Mouse (Mus musculus) A20 (cell line): ENCODE measurements around the gene Qdpr.
A peak's percentile ranks its signal among the peaks of the same experiment; 100 is the strongest.
"Not testable (repeated sequence)": the region's sequence is repeated elsewhere in the genome, so short reads cannot be mapped to it uniquely, and the experiment has no call there.

Experiments
- DNase-seq: peaks from one replicate; pipeline ENCODE4 v3.0.0-alpha.2; 2011; ENCODE audit warnings: low read depth, low spot score

The Qdpr gene

DNA sequence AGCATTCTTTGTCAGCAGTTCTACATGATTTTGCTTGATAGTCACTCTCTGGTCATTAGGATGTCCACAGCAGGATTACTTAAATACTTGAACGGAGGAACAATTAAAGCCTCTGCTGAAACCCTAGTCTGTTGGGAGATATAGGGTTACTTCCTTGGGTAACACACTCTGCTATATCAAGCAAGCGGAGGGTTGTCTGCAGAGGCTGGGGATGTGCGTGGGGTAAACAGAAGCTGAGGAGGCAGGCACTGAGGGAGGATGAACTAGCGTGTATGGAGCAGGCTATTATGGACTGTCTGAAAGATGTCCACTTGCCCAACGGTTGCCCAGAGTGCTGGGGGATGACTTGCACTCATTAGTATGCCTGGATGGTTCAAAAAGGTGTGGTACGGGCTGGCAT lies 3.4 kb upstream of the Qdpr start, which contains the start of gene Clrn2:
Clrn2 (plus strand) TSS at position 301 of the 400 bp plus-strand sequence.
- no peak for DNase-seq

DNA sequence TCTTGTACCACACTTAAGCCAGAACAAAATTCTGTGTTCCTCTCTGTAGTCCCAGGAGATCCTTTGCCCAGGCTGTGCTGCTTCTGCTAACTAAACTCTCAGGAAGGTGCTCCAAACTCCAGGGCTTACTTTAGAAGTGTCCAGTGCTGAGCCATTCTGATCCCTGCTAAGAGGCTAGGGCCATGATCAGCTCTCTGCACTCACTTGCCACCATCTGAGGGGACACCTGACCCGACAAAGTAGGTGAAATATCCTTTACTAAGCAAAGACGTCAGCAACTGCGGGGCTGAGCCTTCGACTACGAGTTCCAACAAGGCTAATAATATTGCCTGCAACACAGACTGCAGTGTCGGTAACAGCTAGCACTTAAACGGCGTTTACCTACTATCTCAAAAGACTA lies 830 bp downstream of the Qdpr start:
- no peak for DNase-seq

DNA sequence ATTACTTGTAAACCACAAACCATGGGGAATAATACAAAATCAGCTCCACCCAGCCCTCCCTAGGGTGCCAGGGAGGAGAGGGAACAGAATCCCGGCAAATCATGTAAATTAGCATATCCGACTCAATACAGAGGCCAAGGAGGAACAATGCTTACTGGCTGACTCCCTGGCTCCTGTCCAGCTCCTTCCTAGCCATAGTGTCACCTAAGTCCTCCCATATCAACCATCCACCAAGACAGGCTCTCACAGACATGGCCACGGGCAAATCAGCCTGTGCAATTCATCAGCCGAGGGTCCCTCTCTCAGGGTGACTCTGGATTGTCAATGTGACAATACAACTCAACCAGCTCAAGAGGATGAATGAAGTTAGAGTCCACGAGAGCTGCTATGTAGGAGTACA lies 1.4 kb downstream of the Qdpr start:
- DNase-seq: no peak

DNA sequence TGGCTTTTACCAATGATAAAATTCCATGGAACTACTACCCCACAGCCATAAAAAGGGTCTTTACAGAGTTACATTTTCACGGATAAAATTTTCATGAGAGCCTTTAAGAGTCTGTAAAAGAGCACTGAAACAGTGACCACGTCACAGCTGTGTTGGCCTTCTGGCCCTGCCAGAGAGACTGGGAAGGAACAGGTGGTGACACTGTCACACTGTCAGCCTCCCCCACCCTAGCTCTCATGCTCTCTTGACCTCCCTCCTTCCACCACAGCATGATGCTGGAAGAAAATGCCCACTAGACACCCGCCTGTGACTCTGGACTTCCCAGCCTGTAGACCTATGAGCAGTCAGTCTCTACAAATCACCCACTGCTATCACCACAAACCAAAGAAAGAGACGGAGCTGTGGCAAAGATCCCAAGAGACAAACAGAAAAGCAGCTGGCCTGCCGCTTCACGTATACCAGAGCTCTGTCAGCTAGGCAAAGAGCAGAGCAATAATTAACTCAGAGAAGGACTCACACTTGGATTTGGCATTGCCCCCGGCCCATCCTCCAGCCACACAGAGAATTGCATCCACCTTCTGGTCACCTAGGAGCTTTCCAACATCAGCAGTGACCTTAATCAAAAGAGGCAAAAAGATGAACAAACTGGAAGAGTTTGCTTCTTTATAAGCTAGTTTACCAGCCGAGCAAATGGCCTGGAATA lies 5.8 kb downstream of the Qdpr start:
- DNase-seq: no peak

GRCm38 (mm10) chr5:45441745-45442144 lies 8.3 kb downstream of the Qdpr start:
- DNase-seq: no peak

- DNase-seq: no peak
Measured at GRCm38 (mm10) chr5:45441124-45441523, 8.9 kb downstream of the Qdpr start.

DNA sequence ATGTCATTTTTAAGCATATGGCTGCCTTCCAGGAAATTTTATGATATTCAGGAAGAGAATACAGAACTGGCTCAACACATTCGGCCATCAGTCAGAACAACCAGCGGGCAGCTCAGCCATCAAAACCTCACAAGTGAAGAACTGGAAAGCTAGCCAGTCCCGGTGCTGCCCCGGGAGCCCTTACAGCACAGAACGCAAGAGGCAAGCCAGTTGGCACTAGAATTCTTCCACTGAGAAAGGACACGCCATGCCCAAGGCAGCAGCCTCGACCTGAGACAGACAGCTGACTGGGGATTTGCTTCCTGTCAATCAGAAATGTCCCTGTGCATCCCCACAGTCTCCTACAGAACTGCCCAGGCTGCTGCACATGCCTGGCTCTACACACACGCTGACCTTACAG lies 11.7 kb downstream of the Qdpr start:
- no peak for DNase-seq

- DNase-seq: no peak
Measured at GRCm38 (mm10) chr5:45437826-45438225, 12.2 kb downstream of the Qdpr start.

GRCm38 (mm10) chr5:45435967-45436950 lies 13.8 kb downstream of the Qdpr start:
- no peak for DNase-seq

DNA sequence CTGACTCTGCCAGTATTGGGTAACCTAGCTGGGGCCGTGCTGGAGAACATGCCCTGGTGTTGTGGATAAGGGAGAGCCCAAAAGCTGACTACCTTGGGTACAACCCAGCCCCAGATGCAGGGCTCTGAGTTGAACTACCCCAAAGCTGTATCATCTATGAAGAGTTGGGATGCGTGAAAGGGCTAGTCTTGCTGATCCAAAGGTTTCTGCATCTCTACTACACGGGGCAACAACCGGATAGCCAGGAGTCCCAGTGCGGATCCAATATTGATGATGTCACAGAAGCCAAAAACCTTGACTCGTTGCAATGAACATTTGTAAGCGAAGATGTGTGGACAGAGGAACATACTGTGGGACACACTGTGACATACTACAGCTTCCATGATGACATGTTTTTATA lies 22.1 kb downstream of the Qdpr start:
- no peak for DNase-seq

DNA sequence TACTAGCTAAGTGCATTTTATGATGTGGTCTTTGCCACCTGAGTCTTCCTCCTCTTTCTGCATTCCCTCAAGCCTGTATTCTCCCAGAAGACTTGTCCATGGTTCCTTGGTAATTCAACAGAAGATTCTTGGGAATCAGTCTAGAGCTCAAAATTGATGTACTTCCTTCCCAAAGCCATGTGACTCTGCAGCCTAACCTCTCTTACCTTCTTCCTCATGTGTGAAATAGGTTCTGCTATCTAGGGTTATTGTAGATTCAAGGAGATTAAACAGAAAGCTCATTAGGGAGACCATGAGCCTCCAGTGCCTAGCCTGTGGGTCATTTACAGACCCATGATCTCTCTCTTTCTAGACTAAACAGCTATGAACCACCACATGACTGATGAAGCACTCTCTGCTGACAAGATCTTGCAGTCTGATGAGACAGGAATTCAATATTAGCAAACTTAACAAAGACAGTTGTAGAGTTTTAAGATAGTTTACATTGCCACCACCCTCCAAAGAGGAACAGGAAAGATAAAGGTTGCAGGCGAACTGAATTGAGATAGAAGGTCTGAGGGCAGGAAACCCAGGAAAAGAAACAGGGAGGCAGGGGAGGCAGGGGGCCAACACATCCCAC lies 23.5 kb downstream of the Qdpr start:
- no peak for DNase-seq

- DNase-seq: not testable (repeated sequence)
Measured at GRCm38 (mm10) chr5:45425771-45426170, 24.3 kb downstream of the Qdpr start.

GRCm38 (mm10) chr5:45424021-45424886 lies 25.8 kb downstream of the Qdpr start:
- peak; percentile 50 for DNase-seq

DNA sequence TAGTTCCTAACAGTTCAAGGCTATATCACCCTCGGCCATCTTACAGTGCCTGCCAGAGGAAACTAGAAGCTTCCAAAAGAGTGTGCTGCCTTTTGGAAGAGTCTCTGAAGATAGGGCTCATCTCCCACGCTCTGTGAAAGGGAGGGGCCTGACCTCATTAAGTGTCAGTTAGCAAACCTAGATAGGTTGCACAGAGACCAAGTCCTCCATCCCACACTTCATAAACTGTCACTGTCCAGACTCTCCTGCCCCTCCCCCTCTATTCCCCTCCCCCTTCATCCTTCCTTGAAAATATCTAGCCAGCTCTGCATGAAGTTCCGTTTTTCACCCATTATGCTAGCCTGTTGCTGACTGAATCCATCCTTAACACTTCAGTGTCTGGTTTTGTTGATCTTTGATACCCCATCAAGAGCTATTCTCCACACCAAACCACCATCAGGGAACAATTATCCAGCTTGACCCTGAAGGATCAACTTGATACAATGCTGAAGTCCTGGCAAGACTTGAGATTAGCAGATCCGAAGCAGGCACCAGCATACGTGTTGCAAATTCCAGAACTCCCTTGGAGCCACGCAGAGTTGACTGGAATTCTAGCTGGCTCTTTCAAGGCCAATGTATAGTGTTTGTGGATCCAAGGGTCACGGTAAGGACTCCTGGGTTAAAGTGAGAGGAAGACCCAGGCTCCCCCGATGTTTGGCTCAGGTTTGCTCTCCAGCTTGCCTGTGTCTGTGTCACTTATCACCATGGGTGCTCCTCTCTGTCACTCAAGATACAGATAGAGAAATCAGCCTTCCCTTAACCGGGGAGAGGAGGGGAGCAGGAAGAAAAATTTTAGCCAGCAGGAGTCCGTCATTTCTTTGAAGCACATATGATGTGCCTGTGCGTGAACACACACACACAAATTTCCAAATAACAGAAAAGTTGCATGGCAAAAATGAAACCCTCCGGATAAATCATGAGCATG lies 27.9 kb downstream of the Qdpr start:
- DNase-seq: no peak

- DNase-seq: peak; percentile 33
Measured at GRCm38 (mm10) chr5:45419841-45420638, 30.0 kb downstream of the Qdpr start.

DNA sequence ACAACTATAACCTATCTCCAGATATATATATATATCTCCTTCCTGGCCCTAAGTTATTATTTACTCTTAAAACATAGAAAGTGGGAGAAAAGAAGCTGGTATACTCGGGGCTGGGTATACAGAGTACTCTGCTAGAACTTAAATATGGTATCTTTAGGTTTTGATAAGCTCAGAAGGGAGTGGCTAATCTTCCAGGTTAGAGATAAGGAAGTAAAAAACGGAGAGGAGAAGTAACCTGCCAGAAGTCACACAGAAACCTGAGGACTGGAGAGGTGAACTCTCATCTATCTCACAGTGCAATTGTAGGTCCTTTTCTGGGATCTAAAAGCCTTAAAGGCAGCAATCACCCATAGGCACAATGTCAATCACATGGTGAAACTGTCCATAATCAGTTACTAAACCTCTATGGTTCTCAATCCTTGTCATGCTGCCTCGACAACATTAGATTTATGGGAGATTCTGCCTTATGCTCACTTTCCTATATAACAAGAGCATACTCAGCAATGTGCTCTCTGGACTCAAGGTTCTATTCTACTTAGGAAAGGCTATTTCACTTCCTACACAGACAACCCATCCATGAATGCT lies 32.1 kb downstream of the Qdpr start:
- DNase-seq: no peak

DNA sequence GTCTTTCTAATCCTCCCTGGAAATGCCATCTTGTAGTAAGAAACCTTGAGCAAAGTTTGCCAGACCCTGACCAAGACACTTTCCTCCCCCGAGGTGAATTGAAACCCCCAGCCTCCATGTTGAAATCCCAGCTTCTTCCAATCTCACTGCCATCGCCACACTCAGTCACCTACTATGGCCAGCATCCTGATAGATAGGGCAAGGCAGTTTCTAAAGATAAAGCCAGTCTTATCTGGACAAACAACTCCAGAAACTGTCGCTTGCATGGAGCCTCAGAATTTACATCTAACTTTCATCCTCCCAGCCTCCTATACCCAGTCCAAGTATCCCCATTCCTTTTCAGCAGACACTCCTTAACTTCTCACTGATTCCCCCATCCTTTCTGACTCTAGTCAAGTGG lies 33.6 kb downstream of the Qdpr start:
- DNase-seq: no peak

DNA sequence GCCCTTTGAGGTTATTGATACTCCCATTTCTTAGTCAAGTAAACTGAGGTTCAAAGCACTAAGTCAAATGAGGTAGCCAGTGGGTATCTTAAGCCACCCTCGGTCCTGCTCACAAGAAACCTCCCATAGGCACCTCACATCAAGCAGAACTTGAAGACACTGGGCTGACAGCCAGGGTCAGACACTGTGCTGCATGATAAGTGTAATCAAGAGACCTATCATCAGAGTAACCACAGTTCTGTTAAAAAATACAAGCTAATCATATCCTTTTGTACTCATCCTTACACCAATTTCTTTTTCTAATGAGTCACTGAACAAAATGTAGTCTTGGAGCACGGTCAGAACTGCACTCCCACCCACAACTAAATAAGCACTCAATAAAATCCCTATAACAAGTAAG lies 43.9 kb downstream of the Qdpr start:
- DNase-seq: no peak

DNA sequence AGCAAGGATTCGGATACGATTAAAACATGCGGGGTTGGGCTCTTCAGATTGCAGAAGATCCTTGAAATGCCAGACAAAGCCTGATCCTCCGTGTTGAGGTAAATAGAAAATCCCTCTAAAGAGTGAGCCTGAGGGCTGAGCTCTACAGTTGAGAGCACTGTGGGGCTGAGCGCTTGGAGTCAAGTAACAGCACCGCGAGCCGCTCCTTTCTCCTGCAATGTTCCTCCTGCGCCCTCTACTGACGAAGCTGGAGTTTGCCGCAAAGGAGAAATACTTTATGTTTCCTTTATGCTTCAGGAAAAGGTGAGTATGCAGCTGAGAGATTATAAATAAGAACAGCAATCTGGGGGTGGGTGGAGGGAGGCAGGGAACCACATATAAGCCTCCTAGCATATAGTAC lies 47.4 kb downstream of the Qdpr start:
- DNase-seq: peak; percentile 50
